Mouse (Mus musculus): ENCODE results near the gene Acss1.

The Acss1 gene

GRCm38 (mm10) chr2:150570761-150571160 lies 97.5 kb downstream of the Acss1 start:
- in situ Hi-C loops (cut with MboI): no loop called here

GRCm38 (mm10) chr2:150569847-150570590 lies 98.3 kb downstream of the Acss1 start, which contains the start of gene Cst7:
TSS of gene Cst7 (plus strand) at chr2:150570415.
- in situ Hi-C loops (cut with MboI): no loop called here

Measured in mature B cell (primary cell).